Mouse (Mus musculus) adrenal gland, postnatal 10 days (tissue): Measurements from ENCODE around the gene Gm21958. TPM values are rescaled to one million over a fixed set of nuclear protein-coding genes. Genes with fewer than 3 reads are reported as not detected.

Experiments
- total RNA-seq, 2 experiments: library from RNA; stranded (reverse); gene quantifications; 2 replicates each; pipeline ENCODE4 v1.2.3; 2021

Gene Gm21958
- total RNA-seq, 2 experiments from 2014 or later = not detected

Other genes starting within 250 kb of the Gm21958 start
- 10 to 100 TPM; 41.0 to 57.6 TPM for gene Supt20, start 21.5 kb downstream of the Gm21958 start, total RNA-seq
- 10 to 100 TPM; 41.0 to 44.4 TPM for gene Exosc8, start 21.0 kb upstream of the Gm21958 start, total RNA-seq
- gene Alg5, start 21.2 kb upstream of the Gm21958 start, total RNA-seq = 10 to 100 TPM; 35.2 TPM
- 10 to 100 TPM in 1 of 2 experiments, 1 to 10 TPM in 1; 7.1 to 10.2 TPM for gene Smad9, start 41.2 kb upstream of the Gm21958 start, total RNA-seq
- gene Rfxap, start 93.4 kb upstream of the Gm21958 start, total RNA-seq = 10 to 100 TPM; 25.7 to 28.6 TPM
- not detected for gene Sertm1, start 201.5 kb upstream of the Gm21958 start, total RNA-seq